Mouse (Mus musculus) forebrain, embryonic 16.5 days (tissue): Measurements from ENCODE around the gene Flt3l. TPM values are rescaled to one million over a fixed set of nuclear protein-coding genes. Genes with fewer than 3 reads are reported as not detected.
A peak's percentile ranks its signal among the peaks of the same experiment; 100 is the strongest.

Source experiments
- ATAC-seq: fragments of 200-750 bp; cut with Nextera tagmentation; 2 replicates; pipeline ENCODE4 v1.8.0; 2017; ENCODE audit warnings: mild to moderate bottlenecking, moderate library complexity
- H3K27ac ChIP-seq: fragments of 300-500 bp; sonication (generic); 2 replicates; pipeline ENCODE4 v1.5.1; 2014; ENCODE audit warnings: low read length, control low read depth
- H3K27me3 ChIP-seq: fragments of 300-500 bp; sonication (generic); replicated peaks from 2 replicates; pipeline ENCODE4 v1.6.1; 2014; ENCODE audit warnings: low read length; ENCODE audit not compliant: control insufficient read depth, insufficient read depth
- H3K36me3 ChIP-seq: fragments of 300-500 bp; sonication (generic); 2 replicates; pipeline ENCODE4 v1.6.1; 2014; ENCODE audit not compliant: control insufficient read depth, insufficient read depth
- H3K4me1 ChIP-seq: fragments of 300-500 bp; sonication (generic); replicated peaks from 2 replicates; pipeline ENCODE4 v1.6.1; 2014; ENCODE audit warnings: low read length; ENCODE audit not compliant: control insufficient read depth, insufficient read depth
- H3K4me2 ChIP-seq: fragments of 300-500 bp; sonication (generic); 2 replicates; pipeline ENCODE4 v1.6.1; 2014; ENCODE audit warnings: mild to moderate bottlenecking, low read length, control low read depth
- H3K4me3 ChIP-seq: fragments of 300-500 bp; sonication (generic); replicated peaks from 2 replicates; pipeline ENCODE4 v1.5.1; 2014; ENCODE audit warnings: mild to moderate bottlenecking, low read length, control low read depth
- H3K9ac ChIP-seq: fragments of 300-500 bp; sonication (generic); replicated peaks from 2 replicates; pipeline ENCODE4 v1.6.1; 2014; ENCODE audit warnings: low read depth, low read length, control low read depth
- H3K9me3 ChIP-seq: fragments of 300-500 bp; sonication (generic); 2 replicates; pipeline ENCODE4 v1.6.1; 2016; ENCODE audit warnings: low read length; ENCODE audit not compliant: control insufficient read depth
- WGBS: fragments of 180-500 bp; shearing (Covaris S2); extraction: QIAGEN DNeasy Blood & Tissue Kit; methylation state at CpG from one replicate; pipeline ENCODE4 v1.1.7; 2014; 5-methylcytosine and 5-hydroxymethylcytosine counted together
- polyA plus RNA-seq: library from polyadenylated mRNA; unstranded; fragments of >200 nt; fragmentation: Nextera tagmentation; extraction: Ambion mirVana; gene quantifications from 2 replicates; pipeline ENCODE4 v1.2.1, GENCODE M21; 2015

Gene Flt3l
- 1.1 and 1.4 TPM in 2 replicates for polyA plus RNA-seq

DNA sequence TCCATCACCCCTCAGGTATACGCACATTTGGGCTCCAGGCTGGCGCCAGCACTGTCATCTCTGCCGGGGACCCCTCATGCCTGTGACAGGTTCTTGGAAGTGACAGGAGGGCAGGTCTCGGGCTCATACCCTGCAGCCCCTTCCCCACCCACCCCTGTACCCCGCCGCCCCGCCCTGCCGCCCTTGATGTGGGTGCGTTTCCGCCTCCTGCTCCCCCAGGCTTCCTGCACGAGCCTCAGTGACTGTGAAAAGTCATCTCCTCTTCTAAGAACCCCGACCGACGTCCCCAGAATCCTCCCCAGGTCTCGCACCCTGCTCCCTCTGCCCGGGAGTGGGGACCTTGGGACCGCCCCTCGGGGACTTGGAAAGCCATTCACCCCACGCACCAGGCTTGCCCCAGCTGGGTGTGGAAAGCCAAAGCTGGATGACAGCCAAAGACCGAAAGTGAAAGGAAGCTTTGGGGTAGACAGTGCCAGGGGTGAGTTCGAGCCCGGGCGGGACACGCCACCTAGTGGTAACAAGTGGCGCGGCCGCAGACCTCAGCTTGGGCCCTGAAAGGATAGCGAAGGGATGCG is at the start of gene Flt3l, which contains the start of gene Gm45713:
Flt3l (minus strand) TSS at position 440 of the 575 bp plus-strand sequence.
Gm45713 (minus strand) TSS at position 239 of the 575 bp plus-strand sequence.
- H3K9me3 ChIP-seq: no peaks in the 10 kb centered on the region

GRCm38 (mm10) chr7:45185921-45186320 is 49.7 kb upstream of the Flt3l start:
- Histone ChIP-seq H3K9me3 (no peaks in the 10 kb centered on the region), H3K4me2 (no peak overlapping the region), H3K36me3 (no peaks in the 10 kb centered on the region), H3K4me1 (peaks cover 13% of the 10 kb centered on the region), H3K9ac (no peak overlapping the region), H3K27me3 (peaks cover 40% of the 10 kb centered on the region), H3K27ac (no peak overlapping the region), H3K4me3 (no peak overlapping the region)
- ATAC-seq: no peak
- WGBS: 41% methylated on average over 7 of the region's 7 CpGs

More for the DNA sequence above, at the start of gene Flt3l, which contains the start of gene Gm45713:
- no peaks in the 10 kb centered on the region for H3K36me3 ChIP-seq
- peaks cover 2% of the 10 kb centered on the region; the same call in 1 of the 2 replicates for H3K27me3 ChIP-seq
- H3K9ac ChIP-seq: peak within 1 kb of the TSS; percentile 63
- H3K4me3 ChIP-seq: peak within 1 kb of the TSS; percentile 49
- peak within 1 kb of the TSS; percentile 74 for H3K4me2 ChIP-seq
- H3K4me1 ChIP-seq: peaks cover 11% of the 10 kb centered on the region
- 2% methylated on average over 29 of the region's 29 CpGs for WGBS
- peak; percentile 86 for ATAC-seq
- no peak within 1 kb of the TSS for H3K27ac ChIP-seq

DNA sequence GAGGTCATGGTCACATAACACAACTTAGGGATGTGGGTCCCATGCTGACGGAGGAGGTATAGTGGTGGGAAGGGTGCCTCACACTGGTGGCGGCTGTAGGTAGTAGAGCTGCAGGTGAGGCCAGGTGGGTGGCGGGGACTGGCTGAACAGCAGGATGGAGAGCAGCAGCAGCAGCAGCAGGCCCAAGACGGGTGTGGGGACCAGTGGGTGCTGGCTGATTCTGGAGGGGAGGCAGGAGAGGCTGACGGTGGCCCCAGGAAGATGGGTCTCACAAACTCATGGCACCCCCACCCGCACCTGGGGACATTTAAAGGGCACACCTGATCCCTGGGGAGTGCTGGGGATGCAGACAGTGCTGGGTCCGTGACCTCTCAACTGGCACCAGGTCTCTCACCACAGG is 47.4 kb upstream of the Flt3l start:
- peaks cover 61% of the 10 kb centered on the region for H3K27me3 ChIP-seq
- H3K4me1 ChIP-seq: peaks cover 13% of the 10 kb centered on the region
- H3K4me3 ChIP-seq: no peak overlapping the region
- no peak overlapping the region for H3K27ac ChIP-seq
- no peak overlapping the region for H3K9ac ChIP-seq
- H3K9me3 ChIP-seq: no peaks in the 10 kb centered on the region
- 60% methylated on average over 7 of the region's 7 CpGs for WGBS
- H3K36me3 ChIP-seq: no peaks in the 10 kb centered on the region
- H3K4me2 ChIP-seq: no peak overlapping the region
- no peak for ATAC-seq

- Histone ChIP-seq H3K4me1 (peaks cover 13% of the 10 kb centered on the region), H3K27ac (no peak overlapping the region), H3K36me3 (no peaks in the 10 kb centered on the region), H3K9me3 (no peaks in the 10 kb centered on the region), H3K27me3 (peaks cover 72% of the 10 kb centered on the region), H3K4me3 (peak overlapping the region; percentile 43), H3K9ac (peak overlapping the region; percentile 20; the same call in 1 of the 2 replicates), H3K4me2 (peak overlapping the region; percentile 61)
- peak; percentile 24; the same call in 1 of the 2 replicates for ATAC-seq
- WGBS: 9% methylated on average over 11 of the region's 11 CpGs
These were observed 46.4 kb upstream of the Flt3l start for GRCm38 (mm10) chr7:45182606-45183005.

DNA sequence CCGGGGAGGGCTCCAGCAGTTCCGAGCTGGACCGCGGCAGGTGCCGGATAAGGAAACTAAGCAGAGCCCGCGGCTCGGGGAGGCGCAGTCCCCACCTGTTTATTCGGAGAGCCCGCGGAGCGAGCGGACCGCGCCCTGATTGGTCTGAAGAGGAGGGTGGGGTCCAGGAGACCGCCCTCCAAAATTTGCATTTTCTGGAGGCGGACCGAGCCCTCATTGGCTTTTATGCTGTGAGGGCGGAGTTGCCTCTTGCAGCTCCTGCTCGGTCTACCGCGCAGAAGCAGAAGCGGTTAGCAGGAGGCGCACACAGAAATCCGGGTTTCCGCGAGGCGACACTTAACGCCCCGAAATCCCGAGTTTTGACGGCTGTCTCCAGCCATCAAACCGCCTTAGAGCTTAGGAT is 46.0 kb upstream of the Flt3l start:
- Histone ChIP-seq H3K9ac (peak overlapping the region; percentile 20; the same call in 1 of the 2 replicates), H3K4me2 (peak overlapping the region; percentile 61), H3K27ac (no peak overlapping the region), H3K27me3 (peaks cover 76% of the 10 kb centered on the region), H3K4me3 (peak overlapping the region; percentile 43), H3K9me3 (no peaks in the 10 kb centered on the region), H3K36me3 (no peaks in the 10 kb centered on the region), H3K4me1 (peaks cover 13% of the 10 kb centered on the region)
- under 1% methylated on average over 34 of the region's 34 CpGs for WGBS
- ATAC-seq: peak; percentile 96

GRCm38 (mm10) chr7:45181540-45181939 is 45.3 kb upstream of the Flt3l start:
- no peak for ATAC-seq
- H3K4me1 ChIP-seq: peaks cover 14% of the 10 kb centered on the region

GRCm38 (mm10) chr7:45180896-45181477 is 44.8 kb upstream of the Flt3l start, which contains the start of gene Pth2:
Gene Pth2 (plus strand): TSS chr7:45180995.
- Histone ChIP-seq H3K27me3 (peaks cover 81% of the 10 kb centered on the region), H3K27ac (no peak within 1 kb of the TSS), H3K4me3 (peak within 1 kb of the TSS; percentile 43), H3K4me1 (peaks cover 20% of the 10 kb centered on the region), H3K9ac (no peak within 1 kb of the TSS), H3K36me3 (no peaks in the 10 kb centered on the region), H3K9me3 (no peaks in the 10 kb centered on the region), H3K4me2 (peak within 1 kb of the TSS; percentile 61)
- 11% methylated on average over 19 of the region's 20 CpGs for WGBS
- no peak for ATAC-seq

More at GRCm38 (mm10) chr7:45181540-45181939, 45.3 kb upstream of the Flt3l start:
- H3K27ac ChIP-seq: no peak overlapping the region
- H3K36me3 ChIP-seq: no peaks in the 10 kb centered on the region
- H3K27me3 ChIP-seq: peaks cover 77% of the 10 kb centered on the region
- peak overlapping the region; percentile 61 for H3K4me2 ChIP-seq
- 4% methylated on average over 27 of the region's 35 CpGs for WGBS
- H3K9ac ChIP-seq: no peak overlapping the region
- H3K4me3 ChIP-seq: peak overlapping the region; percentile 14
- no peaks in the 10 kb centered on the region for H3K9me3 ChIP-seq

GRCm38 (mm10) chr7:45179469-45179868 is 43.2 kb upstream of the Flt3l start, which contains the start of gene Gfy:
Gene Gfy (minus strand): TSS chr7:45179569.
- 20% methylated on average over 7 of the region's 7 CpGs for WGBS
- no peak within 1 kb of the TSS for H3K9ac ChIP-seq

GRCm38 (mm10) chr7:45178550-45178949 is 42.3 kb upstream of the Flt3l start:
- ATAC-seq: no peak
- H3K9ac ChIP-seq: no peak overlapping the region
- no peak overlapping the region for H3K27ac ChIP-seq
- H3K4me3 ChIP-seq: no peak overlapping the region
- peaks cover 86% of the 10 kb centered on the region for H3K27me3 ChIP-seq
- no peak overlapping the region for H3K4me2 ChIP-seq
- H3K9me3 ChIP-seq: no peaks in the 10 kb centered on the region
- WGBS: 18% methylated on average over 7 of the region's 7 CpGs
- no peaks in the 10 kb centered on the region for H3K36me3 ChIP-seq
- H3K4me1 ChIP-seq: peaks cover 22% of the 10 kb centered on the region

More at GRCm38 (mm10) chr7:45179469-45179868, 43.2 kb upstream of the Flt3l start, which contains the start of gene Gfy:
- no peaks in the 10 kb centered on the region for H3K36me3 ChIP-seq
- H3K4me1 ChIP-seq: peaks cover 22% of the 10 kb centered on the region
- no peak within 1 kb of the TSS for H3K4me3 ChIP-seq
- no peaks in the 10 kb centered on the region for H3K9me3 ChIP-seq
- H3K27me3 ChIP-seq: peaks cover 89% of the 10 kb centered on the region
- H3K4me2 ChIP-seq: no peak within 1 kb of the TSS
- no peak for ATAC-seq
- no peak within 1 kb of the TSS for H3K27ac ChIP-seq
